Mouse (Mus musculus): ENCODE results near the gene Comt. TPM values are rescaled to one million over a fixed set of nuclear protein-coding genes. Genes with fewer than 3 reads are reported as not detected.

Comt gene
- total RNA-seq, 1 experiment from 2014 or later, result 19.0 TPM

GRCm38 (mm10) chr16:18380495-18381063 lies 46.1 kb downstream of the Comt start:
- ATAC-seq (replicated peaks; ENCODE audit: insufficient number of reproducible peaks, low FRiP score, low TSS enrichment, poor library complexity, severe bottlenecking), result no peak

- ATAC-seq (replicated peaks; ENCODE audit: insufficient number of reproducible peaks, low FRiP score, low TSS enrichment, poor library complexity, severe bottlenecking), result no peak
Measured at GRCm38 (mm10) chr16:18379338-18380001, 47.2 kb downstream of the Comt start.

GRCm38 (mm10) chr16:18378489-18378888 lies 48.2 kb downstream of the Comt start:
- no peak for ATAC-seq (replicated peaks; ENCODE audit: insufficient number of reproducible peaks, low FRiP score, low TSS enrichment, poor library complexity, severe bottlenecking)

GRCm38 (mm10) chr16:18377203-18377602 lies 49.4 kb downstream of the Comt start:
- no peak for ATAC-seq (replicated peaks; ENCODE audit: insufficient number of reproducible peaks, low FRiP score, low TSS enrichment, poor library complexity, severe bottlenecking)

- ATAC-seq (replicated peaks; ENCODE audit: insufficient number of reproducible peaks, low FRiP score, low TSS enrichment, poor library complexity, severe bottlenecking), result no peak
Measured at GRCm38 (mm10) chr16:18376297-18376954, 50.2 kb downstream of the Comt start.

- no peak for ATAC-seq (replicated peaks; ENCODE audit: insufficient number of reproducible peaks, low FRiP score, low TSS enrichment, poor library complexity, severe bottlenecking)
Measured at GRCm38 (mm10) chr16:18373632-18374031, 53.0 kb downstream of the Comt start.

- ATAC-seq (replicated peaks; ENCODE audit: insufficient number of reproducible peaks, low FRiP score, low TSS enrichment, poor library complexity, severe bottlenecking), result no peak
Measured at GRCm38 (mm10) chr16:18370197-18370596, 56.5 kb downstream of the Comt start.

- ATAC-seq (replicated peaks; ENCODE audit: insufficient number of reproducible peaks, low FRiP score, low TSS enrichment, poor library complexity, severe bottlenecking), result no peak
Measured at GRCm38 (mm10) chr16:18366849-18367248, 59.8 kb downstream of the Comt start.

GRCm38 (mm10) chr16:18362948-18363347 lies 63.7 kb downstream of the Comt start:
- no peak for ATAC-seq (replicated peaks; ENCODE audit: insufficient number of reproducible peaks, low FRiP score, low TSS enrichment, poor library complexity, severe bottlenecking)

- ATAC-seq (replicated peaks; ENCODE audit: insufficient number of reproducible peaks, low FRiP score, low TSS enrichment, poor library complexity, severe bottlenecking), result no peak
Measured at GRCm38 (mm10) chr16:18360151-18360805, 66.4 kb downstream of the Comt start.

- ATAC-seq (replicated peaks; ENCODE audit: insufficient number of reproducible peaks, low FRiP score, low TSS enrichment, poor library complexity, severe bottlenecking), result no peak
Measured at GRCm38 (mm10) chr16:18357977-18358376, 68.7 kb downstream of the Comt start.

GRCm38 (mm10) chr16:18356961-18357360 lies 69.7 kb downstream of the Comt start:
- ATAC-seq (replicated peaks; ENCODE audit: insufficient number of reproducible peaks, low FRiP score, low TSS enrichment, poor library complexity, severe bottlenecking), result no peak

Other genes starting within 250 kb of the Comt start
- gene Ccdc188, start 209.0 kb downstream of the Comt start, total RNA-seq (2017), result not detected in 3 replicates
- gene Zdhhc8, start 191.7 kb downstream of the Comt start, total RNA-seq (2017), result 0.76 to 6.5 TPM (median 1.2 TPM) in 3 replicates
- 78.5 to 79.6 TPM (median 79.2 TPM) in 3 replicates for gene Trmt2a, start 178.2 kb downstream of the Comt start, total RNA-seq (2017)
- gene Ranbp1, start 178.1 kb downstream of the Comt start, total RNA-seq (2017), result 90.8 to 134 TPM (median 92.1 TPM) in 3 replicates
- gene Gm49776, start 168.5 kb downstream of the Comt start, total RNA-seq (2017), result 4.2 TPM in 1 of 3 replicates, not detected in the others
- gene Dgcr8, start 137.6 kb downstream of the Comt start, total RNA-seq (2017), result 33.6 to 45.3 TPM (median 37.4 TPM) in 3 replicates
- gene Tango2, start 78.7 kb downstream of the Comt start, total RNA-seq (2017), result 15.3 to 37.3 TPM (median 31.7 TPM) in 3 replicates
- gene Arvcf, start 78.7 kb downstream of the Comt start, total RNA-seq (2017), result 1.4 to 2.2 TPM (median 1.7 TPM) in 3 replicates
- gene Txnrd2, start 468 bp downstream of the Comt start, total RNA-seq (2017), result 9.3 to 21.9 TPM (median 18.1 TPM) in 3 replicates
- gene Gnb1l, start 71.9 kb upstream of the Comt start, total RNA-seq (2017), result 0.85 to 1.4 TPM (median 1.2 TPM) in 3 replicates
- gene Rtl10, start 72.0 kb upstream of the Comt start, total RNA-seq (2017), result 2.0 TPM in 1 of 3 replicates, not detected in the others
- gene Tbx1, start 163.8 kb upstream of the Comt start, total RNA-seq (2017), result not detected in 3 replicates
- gene Gp1bb, start 195.6 kb upstream of the Comt start, total RNA-seq (2017), result 2.5 to 12.9 TPM in 2 of 3 replicates, not detected in the other
- gene Gm49601, start 199.6 kb upstream of the Comt start, total RNA-seq (2017), result 1.0 to 7.6 TPM in 2 of 3 replicates, not detected in the other
- gene Sept5, start 203.1 kb upstream of the Comt start, total RNA-seq (2017), result 1.5 to 6.3 TPM (median 4.2 TPM) in 3 replicates